Mouse (Mus musculus): ENCODE results near the gene Hnrnpll. TPM values are rescaled to one million over a fixed set of nuclear protein-coding genes. Genes with fewer than 3 reads are reported as not detected.
A peak's percentile ranks its signal among the peaks of the same experiment; 100 is the strongest.

Hnrnpll gene
- polyA plus RNA-seq, 2 experiments: 58.0 to 71.4 TPM

GRCm38 (mm10) chr17:80002385-80002852 is 59.7 kb downstream of the Hnrnpll start:
- Histone ChIP-seq H3K27ac (replicated peaks; ENCODE audit: low read depth, low read length) (no peak overlapping the region), H3K9me3 (ENCODE audit: control insufficient read depth, low read length) (no peaks in the 10 kb centered on the region), H3K9ac (ENCODE audit: low read depth, low read length, severe bottlenecking) (no peak overlapping the region), H3K4me2 (replicated peaks; ENCODE audit: low read depth, low read length, severe bottlenecking) (no peak overlapping the region), H3K4me1 (ENCODE audit: control insufficient read depth, insufficient read depth, low read length) (peaks cover 3% of the 10 kb centered on the region; the same call in 1 of the 2 replicates), H3K36me3 (ENCODE audit: control insufficient read depth, insufficient read depth, low read length) (no peaks in the 10 kb centered on the region), H3K27me3 (ENCODE audit: control insufficient read depth, insufficient read depth, low read length) (no peaks in the 10 kb centered on the region), H3K4me3 (replicated peaks; ENCODE audit: low read length) (no peak overlapping the region)
- DNase-seq (ENCODE audit: low spot score): peak; percentile 64
- 54% methylated on average over 3 of the region's 3 CpGs for WGBS
- TF ChIP-seq POLR2A (IDR thresholded peaks at IDR 0.05; ENCODE audit: borderline replicate concordance, extremely low read depth, insufficient read depth, insufficient read length): no peak
- peak; percentile 81 for ATAC-seq (ENCODE audit: low FRiP score, low read depth)

- Histone ChIP-seq H3K27ac (replicated peaks; ENCODE audit: low read depth, low read length) (no peak overlapping the region), H3K4me2 (replicated peaks; ENCODE audit: low read depth, low read length, severe bottlenecking) (no peak overlapping the region), H3K9ac (ENCODE audit: low read depth, low read length, severe bottlenecking) (no peak overlapping the region), H3K9me3 (ENCODE audit: control insufficient read depth, low read length) (no peaks in the 10 kb centered on the region), H3K27me3 (ENCODE audit: control insufficient read depth, insufficient read depth, low read length) (no peaks in the 10 kb centered on the region), H3K36me3 (ENCODE audit: control insufficient read depth, insufficient read depth, low read length) (no peaks in the 10 kb centered on the region), H3K4me3 (replicated peaks; ENCODE audit: low read length) (no peak overlapping the region), H3K4me1 (ENCODE audit: control insufficient read depth, insufficient read depth, low read length) (peaks cover 3% of the 10 kb centered on the region; the same call in 1 of the 2 replicates)
- 89% methylated on average over 14 of the region's 14 CpGs for WGBS
- no peak for ATAC-seq (ENCODE audit: low FRiP score, low read depth)
- no peak for TF ChIP-seq POLR2A (IDR thresholded peaks at IDR 0.05; ENCODE audit: borderline replicate concordance, extremely low read depth, insufficient read depth, insufficient read length)
- DNase-seq (ENCODE audit: low spot score): no peak
Observed at GRCm38 (mm10) chr17:79999631-80000030, 62.5 kb downstream of the Hnrnpll start.

GRCm38 (mm10) chr17:79998986-79999385 is 63.1 kb downstream of the Hnrnpll start:
- Histone ChIP-seq H3K27ac (replicated peaks; ENCODE audit: low read depth, low read length) (no peak overlapping the region), H3K4me1 (ENCODE audit: control insufficient read depth, insufficient read depth, low read length) (peaks cover 3% of the 10 kb centered on the region; the same call in 1 of the 2 replicates), H3K36me3 (ENCODE audit: control insufficient read depth, insufficient read depth, low read length) (no peaks in the 10 kb centered on the region), H3K27me3 (ENCODE audit: control insufficient read depth, insufficient read depth, low read length) (no peaks in the 10 kb centered on the region), H3K9me3 (ENCODE audit: control insufficient read depth, low read length) (no peaks in the 10 kb centered on the region), H3K4me3 (replicated peaks; ENCODE audit: low read length) (no peak overlapping the region), H3K4me2 (replicated peaks; ENCODE audit: low read depth, low read length, severe bottlenecking) (no peak overlapping the region), H3K9ac (ENCODE audit: low read depth, low read length, severe bottlenecking) (no peak overlapping the region)
- ATAC-seq (ENCODE audit: low FRiP score, low read depth) (no peak), DNase-seq (ENCODE audit: low spot score) (no peak)
- no peak for TF ChIP-seq POLR2A (IDR thresholded peaks at IDR 0.05; ENCODE audit: borderline replicate concordance, extremely low read depth, insufficient read depth, insufficient read length)
- 76% methylated on average over 5 of the region's 5 CpGs for WGBS

GRCm38 (mm10) chr17:79995091-79995691 is 66.9 kb downstream of the Hnrnpll start:
- DNase-seq (ENCODE audit: low spot score) (no peak), ATAC-seq (ENCODE audit: low FRiP score, low read depth) (no peak)
- TF ChIP-seq POLR2A (IDR thresholded peaks at IDR 0.05; ENCODE audit: borderline replicate concordance, extremely low read depth, insufficient read depth, insufficient read length): no peak
- Histone ChIP-seq H3K27ac (replicated peaks; ENCODE audit: low read depth, low read length) (no peak overlapping the region), H3K27me3 (ENCODE audit: control insufficient read depth, insufficient read depth, low read length) (no peaks in the 10 kb centered on the region), H3K4me1 (ENCODE audit: control insufficient read depth, insufficient read depth, low read length) (no peaks in the 10 kb centered on the region), H3K4me3 (replicated peaks; ENCODE audit: low read length) (no peak overlapping the region), H3K9me3 (ENCODE audit: control insufficient read depth, low read length) (no peaks in the 10 kb centered on the region), H3K36me3 (ENCODE audit: control insufficient read depth, insufficient read depth, low read length) (no peaks in the 10 kb centered on the region), H3K4me2 (replicated peaks; ENCODE audit: low read depth, low read length, severe bottlenecking) (no peak overlapping the region), H3K9ac (ENCODE audit: low read depth, low read length, severe bottlenecking) (no peak overlapping the region)
- 67% methylated on average over 3 of the region's 3 CpGs for WGBS

- Histone ChIP-seq H3K4me2 (replicated peaks; ENCODE audit: low read depth, low read length, severe bottlenecking) (no peak overlapping the region), H3K36me3 (ENCODE audit: control insufficient read depth, insufficient read depth, low read length) (no peaks in the 10 kb centered on the region), H3K4me1 (ENCODE audit: control insufficient read depth, insufficient read depth, low read length) (no peaks in the 10 kb centered on the region), H3K27me3 (ENCODE audit: control insufficient read depth, insufficient read depth, low read length) (no peaks in the 10 kb centered on the region), H3K4me3 (replicated peaks; ENCODE audit: low read length) (no peak overlapping the region), H3K9me3 (ENCODE audit: control insufficient read depth, low read length) (no peaks in the 10 kb centered on the region), H3K27ac (replicated peaks; ENCODE audit: low read depth, low read length) (no peak overlapping the region), H3K9ac (ENCODE audit: low read depth, low read length, severe bottlenecking) (no peak overlapping the region)
- no peak for TF ChIP-seq POLR2A (IDR thresholded peaks at IDR 0.05; ENCODE audit: borderline replicate concordance, extremely low read depth, insufficient read depth, insufficient read length)
- WGBS: 85% methylated on average over 3 of the region's 3 CpGs
- ATAC-seq (ENCODE audit: low FRiP score, low read depth) (no peak), DNase-seq (ENCODE audit: low spot score) (no peak)
Observed at GRCm38 (mm10) chr17:79992114-79992513, 70.0 kb downstream of the Hnrnpll start.
